Mouse (Mus musculus) activated CD4-positive, CD25-positive, alpha-beta regulatory T cell, adult 9 weeks (primary cell): Measurements from ENCODE around the gene Glyat. TPM values are rescaled to one million over a fixed set of nuclear protein-coding genes. Genes with fewer than 3 reads are reported as not detected.

Experiments used
- polyA plus RNA-seq: library from polyadenylated mRNA; unstranded; fragments of 100-300 nt; shearing (Covaris generic); gene quantifications from one replicate; pipeline ENCODE4 v1.2.1, GENCODE M21; 2017

Gene Glyat
- 0.09 TPM for polyA plus RNA-seq

GRCm38 (mm10) chr19:12633176-12633575 lies at the start of gene Glyat:
Glyat (plus strand) TSS chr19:12633308.

GRCm38 (mm10) chr19:12599674-12600073 lies 33.4 kb upstream of the Glyat start, which contains the start of gene Gm4952:
Gm4952 (plus strand) TSS chr19:12599974.

GRCm38 (mm10) chr19:12670139-12670538 lies 37.0 kb downstream of the Glyat start, which contains the start of gene Olfr1442:
Olfr1442 (plus strand) TSS chr19:12670439.

GRCm38 (mm10) chr19:12677812-12678211 lies 44.7 kb downstream of the Glyat start, which contains the start of gene Olfr1443:
Olfr1443 (plus strand) TSS chr19:12678112.

GRCm38 (mm10) chr19:12695590-12695989 lies 62.5 kb downstream of the Glyat start, which contains the start of gene Keg1:
Keg1 (plus strand) TSS chr19:12695786.

Other genes with a start within 250 kb of the Glyat start
- gene Olfr1440, start 246.0 kb upstream of the Glyat start, polyA plus RNA-seq, result not detected
- not detected for gene Olfr1441, start 215.9 kb upstream of the Glyat start, polyA plus RNA-seq
- not detected for gene Pfpl, start 205.4 kb upstream of the Glyat start, polyA plus RNA-seq
- gene Mpeg1, start 172.5 kb upstream of the Glyat start, polyA plus RNA-seq, result 1.3 TPM
- 5.6 TPM for gene Dtx4, start 131.9 kb upstream of the Glyat start, polyA plus RNA-seq
- gene Fam111a, start 87.6 kb upstream of the Glyat start, polyA plus RNA-seq, result 60.7 TPM
- not detected for gene Gm4952, start 33.3 kb upstream of the Glyat start, polyA plus RNA-seq
- not detected for gene Olfr1442, start 37.1 kb downstream of the Glyat start, polyA plus RNA-seq
- gene Olfr1443, start 44.8 kb downstream of the Glyat start, polyA plus RNA-seq, result not detected
- not detected for gene Keg1, start 62.5 kb downstream of the Glyat start, polyA plus RNA-seq
- 0.68 TPM for gene Cntf, start 132.3 kb downstream of the Glyat start, polyA plus RNA-seq
- 9.3 TPM for gene Zfp91, start 162.8 kb downstream of the Glyat start, polyA plus RNA-seq
- gene Lpxn, start 162.9 kb downstream of the Glyat start, polyA plus RNA-seq, result 255 TPM
- not detected for gene Gm5244, start 213.4 kb downstream of the Glyat start, polyA plus RNA-seq
- gene Olfr1444, start 224.0 kb downstream of the Glyat start, polyA plus RNA-seq, result 0.22 TPM